Mouse (Mus musculus): ENCODE measurements at regions not wholly inside any gene's neighbourhood (a gene's known extent, or its start where the extent isn't known, plus 50 kb on each side); places are given as distances from the start of the nearest gene placed in this dataset.

DNA sequence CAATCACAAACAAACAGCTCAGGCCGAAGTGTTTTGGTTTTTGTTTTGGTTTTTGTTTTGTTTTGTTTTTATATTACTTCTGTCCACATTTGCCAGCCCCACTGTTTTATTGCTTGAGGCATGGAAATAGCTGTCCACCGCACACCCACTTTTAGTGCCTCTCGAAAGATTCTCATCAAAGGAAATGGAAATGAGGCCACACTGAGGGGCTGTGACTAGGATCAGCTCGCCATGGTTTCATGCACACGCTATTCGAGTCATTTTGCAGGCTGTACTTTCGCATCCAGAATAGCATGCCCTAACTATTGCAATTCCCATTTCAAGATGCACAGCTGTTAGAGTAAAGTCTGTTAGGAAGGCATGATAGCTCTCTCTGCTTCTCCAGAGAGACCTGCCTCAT lies 1543.4 kb upstream of the Tenm3 start:
- no peak for ATAC-seq (replicated peaks; ENCODE audit: poor library complexity, severe bottlenecking)

DNA sequence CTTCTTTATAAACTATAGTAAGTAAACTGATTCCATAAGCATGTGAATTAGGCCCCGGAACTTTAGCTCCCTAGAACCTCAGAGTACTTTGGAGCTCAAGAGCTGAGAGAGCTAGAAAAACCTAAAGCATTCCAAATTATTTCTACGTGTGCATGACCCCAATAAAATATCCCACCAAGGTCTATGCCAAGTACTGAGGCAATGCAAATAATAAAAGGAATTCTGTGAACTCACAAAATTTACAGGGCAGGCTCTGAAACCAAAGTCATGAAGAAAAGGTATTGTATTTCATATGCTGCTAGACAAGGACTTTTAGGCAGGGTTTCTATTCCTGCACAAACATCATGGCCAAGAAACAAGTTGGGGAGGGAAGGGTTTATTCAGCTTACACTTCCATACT lies 1539.9 kb upstream of the Tenm3 start:
- ATAC-seq (replicated peaks; ENCODE audit: poor library complexity, severe bottlenecking) = no peak

DNA sequence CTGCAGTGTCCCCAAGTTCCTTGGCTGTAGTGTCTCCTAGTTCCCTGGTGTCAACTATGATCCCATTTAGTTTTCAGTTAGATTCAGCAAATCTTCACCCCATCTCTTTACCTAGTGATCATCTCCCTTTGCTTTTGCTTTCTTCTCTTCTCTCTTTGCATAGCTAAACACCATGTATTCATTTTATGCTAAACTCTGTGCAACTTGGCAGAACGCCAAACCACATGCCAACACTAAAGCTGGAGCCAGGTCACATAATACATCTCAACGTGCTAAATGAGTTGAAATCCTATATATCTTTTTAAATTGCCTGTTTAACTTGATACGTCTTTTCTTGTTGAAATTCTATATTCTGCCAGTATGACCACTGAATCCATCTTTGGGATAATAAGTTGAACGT lies 1536.0 kb upstream of the Tenm3 start:
- ATAC-seq (replicated peaks; ENCODE audit: poor library complexity, severe bottlenecking) = no peak

DNA sequence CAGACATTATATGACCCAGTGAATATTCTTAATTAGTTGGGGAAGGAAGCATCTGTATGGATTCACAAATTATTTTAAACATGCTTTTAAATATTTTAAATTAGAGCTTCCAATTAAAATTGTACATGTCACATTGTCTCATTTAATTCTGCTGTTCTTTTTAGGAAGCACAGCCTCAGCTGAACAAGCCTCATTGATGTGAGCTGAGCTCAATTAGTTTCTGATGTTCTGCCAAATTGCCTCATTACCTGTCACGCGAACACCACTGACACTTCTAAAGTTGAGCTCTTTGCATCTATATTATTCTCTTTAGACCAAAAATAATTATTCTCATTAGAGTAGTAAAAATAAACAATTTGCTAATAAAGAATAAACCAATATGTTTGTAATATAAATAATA lies 1530.0 kb upstream of the Tenm3 start:
- ATAC-seq (replicated peaks; ENCODE audit: poor library complexity, severe bottlenecking) = no peak

DNA sequence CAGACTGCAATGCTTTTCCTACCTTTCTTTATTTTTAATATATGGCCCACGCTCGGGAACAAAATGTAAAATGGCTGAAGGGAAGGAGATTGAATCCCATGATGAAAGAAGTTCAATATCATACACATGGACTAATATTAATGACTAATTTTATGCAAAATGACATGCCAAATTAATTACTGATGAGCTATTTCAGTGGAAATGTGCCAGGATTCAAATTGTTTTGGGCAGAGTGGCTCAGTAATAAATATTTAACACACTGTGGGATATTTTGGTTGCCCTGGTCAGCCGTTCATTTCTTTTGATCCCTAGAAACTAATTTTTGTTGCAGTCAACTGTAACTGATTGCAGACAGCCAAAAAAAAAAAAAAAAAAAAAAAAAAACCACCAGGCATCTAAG lies 1482.7 kb upstream of the Tenm3 start:
- ATAC-seq (replicated peaks; ENCODE audit: poor library complexity, severe bottlenecking) = no peak

DNA sequence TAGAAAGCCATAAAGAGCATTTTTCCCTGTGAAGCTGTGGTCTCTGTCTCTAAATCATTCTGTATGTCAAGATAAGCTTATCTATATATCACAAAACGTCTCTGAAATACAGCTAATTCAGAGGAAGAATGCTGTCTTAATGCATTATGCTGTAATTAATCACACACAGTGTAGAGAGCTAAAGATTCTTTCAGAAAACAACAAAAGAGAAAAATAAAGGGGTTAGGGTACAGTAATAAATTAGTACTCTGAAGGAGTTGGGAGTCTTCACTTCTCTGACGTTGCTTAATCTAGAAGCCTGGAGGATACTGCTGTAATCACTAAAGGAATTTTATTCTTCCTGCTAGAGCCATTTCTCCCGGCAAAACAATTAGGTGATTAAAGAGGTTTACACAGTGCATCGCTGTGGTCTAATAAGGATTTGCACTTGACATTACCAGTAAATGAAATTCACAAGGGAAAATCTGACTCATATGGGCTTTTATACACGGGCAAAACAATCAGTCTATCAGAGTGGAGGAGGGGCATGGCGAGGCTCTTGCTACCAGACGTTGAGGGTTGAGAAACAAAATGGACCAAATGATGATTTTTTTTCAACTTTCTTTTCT lies 1477.7 kb upstream of the Tenm3 start:
- no peak for ATAC-seq (replicated peaks; ENCODE audit: poor library complexity, severe bottlenecking)

DNA sequence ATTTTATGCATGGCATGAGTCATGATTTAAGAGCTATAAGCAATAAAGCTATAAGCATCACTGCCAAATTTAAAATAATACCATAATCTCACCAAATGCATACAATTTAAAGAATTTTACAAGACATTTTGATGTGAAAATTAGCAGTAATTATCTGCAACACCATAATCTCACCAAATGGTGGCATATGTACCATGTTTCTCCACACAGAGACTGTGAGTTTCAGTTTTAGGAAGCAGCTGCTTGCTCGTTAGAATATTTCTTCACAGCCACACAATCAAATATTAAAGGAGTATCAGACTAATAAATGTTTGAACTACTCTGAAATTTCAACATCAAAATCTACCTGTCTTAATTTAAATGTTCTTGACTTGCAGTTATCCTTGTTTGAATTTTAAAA lies 1472.9 kb upstream of the Tenm3 start:
- no peak for ATAC-seq (replicated peaks; ENCODE audit: poor library complexity, severe bottlenecking)

DNA sequence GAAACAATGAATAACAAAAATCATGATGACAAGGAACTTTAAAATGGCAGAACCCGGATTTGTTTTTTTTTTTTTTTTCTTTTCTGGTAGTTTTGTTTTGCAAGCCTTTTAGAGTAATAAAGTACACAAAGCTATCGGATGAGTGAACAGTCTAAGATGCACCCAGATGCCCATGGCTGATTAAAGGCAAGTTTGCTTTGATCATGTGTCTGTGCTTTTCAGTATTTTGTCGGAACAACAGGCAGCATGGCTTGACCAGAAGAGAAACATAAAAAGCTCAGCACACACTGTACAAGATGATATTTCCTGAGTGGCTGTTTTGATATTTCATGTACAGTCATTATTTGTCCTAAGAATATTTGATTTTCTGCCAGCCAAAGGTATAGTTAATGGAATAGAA lies 1466.6 kb upstream of the Tenm3 start:
- ATAC-seq (replicated peaks; ENCODE audit: poor library complexity, severe bottlenecking) = no peak

DNA sequence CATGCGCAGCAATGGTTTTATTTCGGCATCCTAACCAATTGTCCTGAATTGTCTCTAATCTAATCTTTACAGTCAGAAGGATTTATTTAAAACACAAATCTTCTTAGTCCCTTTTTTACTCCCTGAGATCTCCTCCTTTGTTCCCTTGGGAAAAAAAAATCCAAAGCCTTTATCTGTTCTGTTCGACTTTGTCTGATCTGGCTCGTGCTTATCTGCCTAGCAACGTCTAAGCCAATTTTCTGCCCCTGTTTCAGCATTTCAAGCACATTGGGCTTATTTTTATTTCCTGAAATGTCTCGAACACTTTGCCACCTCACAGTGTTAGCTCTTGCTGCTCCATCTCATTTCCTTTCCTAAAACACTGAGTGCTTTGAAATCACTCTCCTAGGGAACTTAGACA lies 1456.6 kb upstream of the Tenm3 start:
- ATAC-seq (replicated peaks; ENCODE audit: poor library complexity, severe bottlenecking) = no peak

DNA sequence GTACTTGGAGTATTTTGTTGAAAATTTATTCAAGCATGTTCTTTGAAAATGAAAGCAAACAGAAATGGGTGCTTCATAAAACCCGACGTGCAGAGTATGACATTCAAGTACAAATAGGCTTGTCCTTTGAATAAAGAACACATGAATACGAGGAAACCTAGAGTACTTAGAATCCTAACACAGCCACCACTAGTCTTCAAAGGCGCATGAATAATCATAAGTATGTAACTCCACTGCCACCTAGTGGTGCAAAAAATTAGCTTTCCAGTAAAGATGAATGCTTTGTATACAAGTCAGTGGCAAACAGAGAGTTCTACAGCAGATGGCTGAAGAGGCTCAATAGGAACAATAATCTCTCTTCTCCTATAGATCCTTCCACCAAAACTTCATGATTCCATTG lies 1449.8 kb upstream of the Tenm3 start:
- ATAC-seq (replicated peaks; ENCODE audit: poor library complexity, severe bottlenecking) = peak; percentile 76

DNA sequence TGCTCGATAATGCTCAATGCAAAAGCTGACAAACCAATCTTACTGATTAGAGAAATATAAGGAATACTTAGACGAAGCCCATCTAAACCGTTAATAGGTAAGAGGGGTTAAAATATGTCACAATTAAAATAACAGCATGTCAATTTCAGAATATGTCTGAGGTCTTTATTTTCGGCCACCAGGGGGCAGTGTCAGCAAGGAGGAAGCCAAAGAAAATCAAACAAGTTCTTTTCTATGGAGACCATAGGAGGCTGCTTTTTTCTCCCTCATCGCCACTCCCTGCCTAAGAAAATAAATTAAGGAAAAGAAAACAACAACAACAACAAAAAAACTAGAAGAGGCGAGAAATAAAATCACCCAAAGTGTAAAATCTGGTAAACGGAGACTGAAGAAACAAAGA lies 1448.4 kb upstream of the Tenm3 start:
- ATAC-seq (replicated peaks; ENCODE audit: poor library complexity, severe bottlenecking) = no peak

DNA sequence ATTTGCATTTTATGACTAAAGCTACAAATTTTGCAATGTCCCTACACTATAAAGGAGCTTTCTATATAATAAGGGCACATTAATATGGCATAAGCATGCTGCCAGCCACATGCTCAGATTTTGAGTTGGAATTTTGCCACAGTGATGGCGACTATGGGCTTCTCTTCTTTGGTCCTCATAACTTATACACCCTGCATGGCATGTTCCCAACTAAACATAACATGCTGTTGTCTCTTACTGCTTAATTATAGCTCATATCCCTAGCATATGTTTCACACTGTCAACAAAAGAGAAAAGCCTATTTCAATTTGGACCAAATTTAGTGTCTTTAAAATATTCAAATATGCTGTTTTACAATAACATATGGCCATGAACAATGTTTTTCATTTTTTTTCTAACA lies 1432.6 kb upstream of the Tenm3 start:
- no peak for ATAC-seq (replicated peaks; ENCODE audit: poor library complexity, severe bottlenecking)

DNA sequence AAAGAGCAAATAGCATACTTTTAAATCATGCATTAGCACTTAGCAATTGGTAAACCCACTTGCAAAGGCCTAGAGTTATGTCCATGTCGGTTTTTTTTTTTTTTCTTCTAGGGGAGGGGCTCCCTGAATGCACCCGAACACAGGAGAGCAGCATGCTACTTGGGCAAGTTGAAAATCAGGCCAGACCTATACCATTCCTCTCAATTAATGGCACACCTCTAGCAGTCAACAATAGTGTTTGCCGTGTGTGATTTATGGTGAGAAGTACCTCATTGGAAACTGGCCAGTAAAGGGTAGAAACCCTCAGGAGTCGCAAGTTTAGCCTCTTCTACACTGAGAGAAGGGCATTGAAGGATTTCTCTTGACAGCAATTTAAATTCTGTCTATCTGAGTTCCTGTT lies 1421.0 kb upstream of the Tenm3 start:
- ATAC-seq (replicated peaks; ENCODE audit: poor library complexity, severe bottlenecking) = no peak

All from granulocyte monocyte progenitor cell, adult 5-6 weeks (primary cell).